Mouse (Mus musculus): ENCODE measurements at regions not wholly inside any gene's neighbourhood (a gene's known extent, or its start where the extent isn't known, plus 50 kb on each side); places are given as distances from the start of the nearest gene placed in this dataset.

DNA sequence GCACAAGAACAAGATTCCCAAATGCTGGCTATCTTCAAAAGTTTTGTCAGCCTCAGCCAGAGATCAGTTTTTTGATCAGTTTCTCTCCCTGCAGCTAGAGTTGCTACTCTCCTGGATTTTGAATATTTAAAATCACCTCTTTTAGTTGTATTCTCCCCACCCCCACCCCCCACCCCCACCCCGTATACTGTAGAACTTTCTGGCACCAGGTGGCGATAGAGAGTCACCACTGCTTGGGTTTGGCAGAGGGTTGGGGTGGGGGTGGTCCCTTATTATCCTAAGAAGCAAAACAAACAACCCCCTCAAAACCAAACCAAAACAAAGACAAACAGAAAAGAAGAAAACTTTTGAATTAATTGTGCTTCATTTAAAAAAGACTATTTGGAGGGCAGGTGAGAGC lies 122.0 kb downstream of the Dkk1 start:
- no peak for DNase-seq (ENCODE audit: low read depth, low spot score)

DNA sequence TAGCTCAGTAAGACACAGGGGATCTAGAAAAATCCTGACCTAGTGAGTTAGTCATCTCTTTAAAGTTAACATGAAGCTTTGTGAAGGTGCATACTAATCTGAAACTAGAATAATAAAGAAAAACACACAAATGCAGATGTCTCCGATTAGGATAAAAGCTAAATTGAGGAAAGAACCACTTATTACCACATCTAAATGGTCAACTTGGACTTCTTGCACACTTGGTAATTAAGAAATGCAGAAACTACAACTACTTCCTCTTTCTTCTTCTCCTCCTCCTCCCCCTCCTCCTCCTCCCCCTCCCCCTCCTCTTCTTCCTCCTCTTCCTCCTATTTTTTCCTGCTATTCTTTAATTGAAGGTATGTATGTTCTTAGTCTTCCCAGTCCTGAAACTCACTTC lies 116.3 kb downstream of the Dkk1 start:
- no peak for DNase-seq (ENCODE audit: low read depth, low spot score)

DNA sequence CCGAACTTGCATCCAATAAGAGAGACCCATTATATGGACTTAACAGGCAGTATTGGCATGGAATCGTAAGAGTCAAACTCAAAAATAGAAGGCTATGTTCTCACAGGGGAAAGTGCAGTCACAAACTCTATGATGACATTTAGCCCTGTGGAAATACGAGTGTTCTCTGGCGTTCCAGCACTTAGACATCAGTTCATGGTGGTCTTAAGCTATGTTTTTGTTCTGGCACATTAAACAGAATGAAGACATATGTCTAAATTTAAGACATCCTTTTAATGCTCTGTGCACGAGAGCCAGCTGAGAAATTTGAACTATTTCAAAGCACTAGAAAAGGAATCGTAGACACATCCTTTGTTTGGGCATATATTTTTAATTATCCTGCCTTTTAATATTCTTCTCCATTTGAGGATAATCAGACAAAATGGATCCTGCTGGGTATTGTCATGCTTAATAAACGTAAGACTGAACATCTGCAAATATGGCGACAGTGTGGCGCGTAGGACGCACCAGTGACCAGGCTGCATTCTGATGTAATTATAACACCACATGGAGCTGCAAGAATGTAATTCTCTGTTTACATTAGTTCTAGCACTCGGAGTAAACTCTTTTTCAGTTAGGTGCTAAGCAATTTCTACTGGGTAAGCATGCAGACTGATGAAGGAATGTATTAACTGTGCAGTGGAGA lies 114.3 kb downstream of the Dkk1 start:
- no peak for DNase-seq (ENCODE audit: low read depth, low spot score)

- peak; percentile 7 for DNase-seq (ENCODE audit: low read depth, low spot score)
Measured at GRCm38 (mm10) chr19:30450869-30451542, 98.5 kb downstream of the Dkk1 start.

DNA sequence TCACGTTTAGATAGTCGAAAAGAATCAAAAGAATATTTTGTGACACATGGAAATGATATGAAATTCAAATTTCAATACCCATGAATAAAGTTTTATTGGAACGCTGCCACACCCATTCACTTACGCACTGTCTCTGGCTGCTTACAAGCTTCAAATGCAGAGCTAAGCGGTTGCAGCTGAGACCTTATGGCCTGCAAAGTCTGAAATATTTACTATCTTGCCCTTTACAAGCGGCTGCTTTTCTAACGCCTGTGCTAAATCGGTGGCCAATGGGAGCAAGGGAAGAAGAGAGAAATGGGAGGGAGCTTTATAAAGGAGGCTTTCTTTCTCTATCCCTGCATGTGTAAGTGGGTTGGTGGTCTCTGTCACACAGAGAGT lies 97.9 kb downstream of the Dkk1 start:
- DNase-seq (ENCODE audit: low read depth, low spot score), result no peak

DNA sequence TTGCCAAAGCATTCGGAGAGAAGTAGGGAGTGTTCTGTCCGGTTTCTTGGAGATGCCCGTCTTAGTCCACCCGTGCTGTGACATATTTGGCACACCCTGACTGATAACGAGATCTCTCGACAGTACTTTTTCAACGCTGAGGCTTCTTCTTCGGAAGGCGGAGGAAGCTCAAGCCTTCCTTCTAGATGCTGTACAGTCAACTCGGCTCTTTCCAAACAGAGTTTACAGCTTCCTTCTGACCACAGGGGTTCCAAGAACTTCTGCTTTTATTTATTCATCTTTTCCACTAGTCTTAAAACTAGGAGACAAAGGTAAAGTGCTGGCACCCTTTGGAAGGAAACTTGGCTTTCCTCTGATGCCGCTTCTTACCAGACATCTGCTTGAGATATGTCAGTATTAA lies 96.8 kb downstream of the Dkk1 start:
- no peak for DNase-seq (ENCODE audit: low read depth, low spot score)

DNA sequence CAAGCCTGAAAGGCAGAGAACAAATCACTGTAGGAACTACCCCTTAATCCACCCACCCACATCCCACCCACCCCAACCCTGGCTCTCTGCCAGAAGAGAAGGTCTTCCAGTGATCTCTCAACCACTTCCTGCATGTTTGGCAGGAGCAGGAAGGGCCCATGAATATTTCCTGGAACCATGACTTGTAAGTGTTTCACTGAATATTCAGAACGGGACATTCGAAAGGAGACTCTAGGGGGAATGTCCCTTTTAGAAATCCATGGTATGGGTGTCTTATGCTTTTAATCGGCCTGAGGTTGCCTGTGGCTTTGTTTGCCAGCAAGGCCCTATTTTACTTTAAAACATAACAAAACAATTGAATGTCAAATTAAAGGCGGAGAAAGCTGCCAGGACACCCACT lies 66.0 kb downstream of the Dkk1 start:
- no peak for DNase-seq (ENCODE audit: low read depth, low spot score)

- DNase-seq (ENCODE audit: low read depth, low spot score), result no peak
Measured at GRCm38 (mm10) chr19:30489786-30490185, 59.7 kb downstream of the Dkk1 start.

DNA sequence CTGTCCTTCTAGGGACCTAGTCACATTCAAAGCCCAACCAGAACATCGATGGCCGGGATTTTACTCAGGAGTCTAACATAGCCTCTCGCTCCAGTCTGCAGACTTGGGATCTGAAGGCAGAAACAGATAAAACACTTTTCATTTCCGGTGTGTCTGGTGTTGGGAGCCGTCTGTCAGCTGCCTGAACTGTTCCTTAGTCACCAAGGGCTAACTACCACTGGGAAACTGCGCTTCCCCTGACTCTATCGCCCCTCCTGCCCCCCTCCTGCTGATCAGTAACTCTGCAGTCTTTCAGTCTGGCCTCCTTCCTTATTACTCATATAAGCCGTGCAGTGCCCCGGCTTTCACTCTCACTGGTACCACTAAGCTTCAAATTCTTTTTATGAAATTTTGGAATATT lies 58.5 kb downstream of the Dkk1 start:
- no peak for DNase-seq (ENCODE audit: low read depth, low spot score)

Measured in brain, adult 2 months (tissue).